Mouse (Mus musculus): Measurements from ENCODE around the gene Kat5. TPM values are rescaled to one million over a fixed set of nuclear protein-coding genes. Genes with fewer than 3 reads are reported as not detected.

Gene Kat5
- total and polyA plus RNA-seq, 3 experiments, result 54.5 to 67.6 TPM; not detected in 1

DNA sequence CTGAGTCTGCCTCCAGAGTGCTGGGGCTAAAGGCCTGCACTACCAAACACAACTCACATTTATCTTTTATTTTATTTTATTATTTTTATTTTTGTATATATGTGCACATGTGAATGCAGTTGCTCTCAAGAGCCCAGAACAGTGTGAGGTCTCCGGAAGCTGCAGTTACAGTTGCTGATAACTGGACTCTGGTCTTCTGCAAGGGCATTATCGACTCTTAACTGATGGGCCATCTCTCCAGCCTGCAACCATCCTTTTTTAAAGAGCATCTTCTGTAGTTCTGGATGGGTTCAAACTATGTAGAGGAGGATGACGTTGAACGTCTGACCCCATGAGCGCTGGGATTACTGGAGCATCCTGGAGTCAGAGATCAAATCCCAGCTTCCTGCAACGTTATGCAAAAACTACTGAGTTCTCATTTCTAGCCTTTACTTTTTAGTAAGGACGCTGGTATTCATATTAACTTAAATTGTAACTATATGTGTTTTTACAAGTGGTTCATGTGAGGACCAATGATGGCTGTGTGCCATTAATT lies 26.1 kb upstream of the Kat5 start:
- peaks cover 2 to 12% of the 10 kb centered on the region in 2 experiments for H3K36me3 ChIP-seq (ENCODE audit: control insufficient read depth in 1 of 2, insufficient read depth in 2 of 2, low read length in 2 of 2)
- peaks cover 16% of the 10 kb centered on the region for H3K79me2 ChIP-seq (ENCODE audit: control insufficient read depth, insufficient read depth, low read length, poor library complexity)
- peak overlapping the region; percentile 79 to 94 for H3K4me3 ChIP-seq (ENCODE audit: control insufficient read depth in 1 of 2, insufficient read depth in 1 of 2, low read depth in 2 of 2, low read length in 2 of 2)
- peaks cover 0 to 18% of the 10 kb centered on the region in 2 experiments; a peak in 3 of 4 replicates for H3K4me1 ChIP-seq (ENCODE audit: control insufficient read depth in 1 of 2, insufficient read depth in 2 of 2, low read length in 2 of 2)
- H3K9ac ChIP-seq (ENCODE audit: control insufficient read depth, low read depth, low read length, poor library complexity, severe bottlenecking), result peak overlapping the region; percentile 97
- DNase-seq (ENCODE audit: low read depth, low spot score), result no peak
- H3K27me3 ChIP-seq (ENCODE audit: control insufficient read depth in 1 of 2, insufficient read depth in 2 of 2, low read length in 2 of 2), result no peaks in the 10 kb centered on the region
- H3K9me3 ChIP-seq (replicated peaks; ENCODE audit: insufficient read depth, low read length), result no peaks in the 10 kb centered on the region
- H3K27ac ChIP-seq (ENCODE audit: control insufficient read depth, low read depth, low read length), result peak overlapping the region; percentile 60
- no peak for TF ChIP-seq BHLHE40 (IDR thresholded peaks at IDR 0.05; ENCODE audit: borderline replicate concordance, low read depth, low read length)
- no peak for TF ChIP-seq SIN3A (IDR thresholded peaks at IDR 0.05; ENCODE audit: low read length)
- TF ChIP-seq GATA1 (IDR thresholded peaks at IDR 0.05; ENCODE audit: low read depth, low read length), result peak; percentile 79
- TF ChIP-seq TCF12 (IDR thresholded peaks at IDR 0.05; ENCODE audit: low read depth, low read length), result no peak
- no peak for TF ChIP-seq TBP (IDR thresholded peaks at IDR 0.05; ENCODE audit: low read depth, low read length)
- TF ChIP-seq USF1 (IDR thresholded peaks at IDR 0.05; ENCODE audit: low read depth, low read length), result no peak
- TF ChIP-seq GABPA (IDR thresholded peaks at IDR 0.05; ENCODE audit: low read depth, low read length), result no peak
- peak; percentile 33; the same call in 1 of the 2 replicates for TF ChIP-seq MXI1 (IDR thresholded peaks at IDR 0.05; ENCODE audit: low read depth, low read length)
- TF ChIP-seq MAFK (IDR thresholded peaks at IDR 0.05; ENCODE audit: borderline replicate concordance, low read depth, low read length), result no peak
- no peak for TF ChIP-seq HCFC1 (IDR thresholded peaks at IDR 0.05; ENCODE audit: low read depth, low read length)
- TF ChIP-seq CTCF (IDR thresholded peaks at IDR 0.05 in 2 of 3, conservative IDR thresholded peaks at IDR 0.05 in 1 of 3; ENCODE audit: control insufficient read depth in 1 of 3, insufficient read depth in 1 of 3, low read depth in 2 of 3, low read length in 3 of 3, poor library complexity in 1 of 3, severe bottlenecking in 1 of 3), result no peak
- no peak for TF ChIP-seq ZMIZ1 (IDR thresholded peaks at IDR 0.05; ENCODE audit: low read depth, low read length)
- TF ChIP-seq UBTF (IDR thresholded peaks at IDR 0.05; ENCODE audit: borderline replicate concordance, insufficient read depth, low read depth, low read length), result no peak
- TF ChIP-seq USF2 (IDR thresholded peaks at IDR 0.05; ENCODE audit: borderline replicate concordance in 1 of 2, insufficient read depth in 1 of 2, low read depth in 1 of 2, low read length in 2 of 2), result no peak
- no peak for TF ChIP-seq NRF1 (IDR thresholded peaks at IDR 0.05; ENCODE audit: insufficient read depth, low read depth, low read length, poor library complexity, severe bottlenecking)
- no peak for TF ChIP-seq JUND (IDR thresholded peaks at IDR 0.05; ENCODE audit: low read depth, low read length)
- no peak for TF ChIP-seq ELF1 (IDR thresholded peaks at IDR 0.05; ENCODE audit: low read depth, low read length)
- no peak for TF ChIP-seq ZC3H11A (IDR thresholded peaks at IDR 0.05; ENCODE audit: low read depth, low read length)
- TF ChIP-seq POLR2AphosphoS2 (IDR thresholded peaks at IDR 0.05; ENCODE audit: low read length), result no peak
- no peak for TF ChIP-seq ZKSCAN1 (IDR thresholded peaks at IDR 0.05; ENCODE audit: low read depth, low read length)
- no peak for TF ChIP-seq MAX (IDR thresholded peaks at IDR 0.05; ENCODE audit: low read length)
- no peak for TF ChIP-seq MAZ (IDR thresholded peaks at IDR 0.05; ENCODE audit: low read depth, low read length)
- no peak for TF ChIP-seq ETS1 (IDR thresholded peaks at IDR 0.05; ENCODE audit: low read depth, low read length)
- TF ChIP-seq E2F4 (IDR thresholded peaks at IDR 0.05; ENCODE audit: borderline replicate concordance, low read depth, low read length), result no peak
- no peak for TF ChIP-seq MYB (IDR thresholded peaks at IDR 0.05; ENCODE audit: low read depth, low read length)
- peak; percentile 37 to 54; a peak in 2 of 4 replicates for TF ChIP-seq EP300 (IDR thresholded peaks at IDR 0.05; ENCODE audit: low read depth in 1 of 2, low read length in 2 of 2)

Measured in MEL (cell line).